Mouse (Mus musculus): ENCODE results near the gene Larp1. TPM values are rescaled to one million over a fixed set of nuclear protein-coding genes. Genes with fewer than 3 reads are reported as not detected.

The Larp1 gene
- polyA plus RNA-seq, 1 experiment from 2014 or later = 21.7 TPM

Other genes starting within 250 kb of the Larp1 start
- 14.4 and 21.1 TPM in 2 replicates for gene Sap30l, start 207.4 kb upstream of the Larp1 start, polyA plus RNA-seq (2016; fragmentation: Nextera tagmentation; extraction: Ambion mirVana)
- gene Hand1, start 176.2 kb upstream of the Larp1 start, polyA plus RNA-seq (2016; fragmentation: Nextera tagmentation; extraction: Ambion mirVana) = 1.9 and 2.3 TPM in 2 replicates
- gene Gm12248, start 84.1 kb downstream of the Larp1 start, polyA plus RNA-seq (2016; fragmentation: Nextera tagmentation; extraction: Ambion mirVana) = not detected in 2 replicates
- 106 and 109 TPM in 2 replicates for gene Cnot8, start 95.1 kb downstream of the Larp1 start, polyA plus RNA-seq (2016; fragmentation: Nextera tagmentation; extraction: Ambion mirVana)
- 28.9 and 29.7 TPM in 2 replicates for gene Gemin5, start 159.5 kb downstream of the Larp1 start, polyA plus RNA-seq (2016; fragmentation: Nextera tagmentation; extraction: Ambion mirVana)
- gene Mrpl22, start 162.6 kb downstream of the Larp1 start, polyA plus RNA-seq (2016; fragmentation: Nextera tagmentation; extraction: Ambion mirVana) = 135 and 144 TPM in 2 replicates
- gene Igtp, start 190.5 kb downstream of the Larp1 start, polyA plus RNA-seq (2016; fragmentation: Nextera tagmentation; extraction: Ambion mirVana) = 2.3 and 2.4 TPM in 2 replicates
- 0.63 and 0.87 TPM in 2 replicates for gene Irgm2, start 190.6 kb downstream of the Larp1 start, polyA plus RNA-seq (2016; fragmentation: Nextera tagmentation; extraction: Ambion mirVana)

Data from limb, embryonic 12.5 days (tissue).